Mouse (Mus musculus): ENCODE measurements at regions not wholly inside any gene's neighbourhood (a gene's known extent, or its start where the extent isn't known, plus 50 kb on each side); places are given as distances from the start of the nearest gene placed in this dataset.

GRCm38 (mm10) chr13:71733360-71733759 is 230.2 kb downstream of the Irx1 start:
- TF ChIP-seq CTCF (IDR thresholded peaks at IDR 0.05; ENCODE audit: borderline replicate concordance, extremely low read depth, insufficient read depth, insufficient read length): no peak
- TF ChIP-seq POLR2A (IDR thresholded peaks at IDR 0.05; ENCODE audit: borderline replicate concordance, extremely low read depth, insufficient read depth, insufficient read length, poor library complexity, severe bottlenecking): no peak
- DNase-seq (ENCODE audit: low read depth): no peak

- no peak for DNase-seq (ENCODE audit: low read depth)
- TF ChIP-seq CTCF (IDR thresholded peaks at IDR 0.05; ENCODE audit: borderline replicate concordance, extremely low read depth, insufficient read depth, insufficient read length) (no peak), POLR2A (IDR thresholded peaks at IDR 0.05; ENCODE audit: borderline replicate concordance, extremely low read depth, insufficient read depth, insufficient read length, poor library complexity, severe bottlenecking) (no peak)
Observed at GRCm38 (mm10) chr13:71732903-71733302, 230.6 kb downstream of the Irx1 start.

GRCm38 (mm10) chr13:71690069-71690817 is 273.3 kb downstream of the Irx1 start:
- DNase-seq (ENCODE audit: low read depth): peak; percentile 89
- TF ChIP-seq CTCF (IDR thresholded peaks at IDR 0.05; ENCODE audit: borderline replicate concordance, extremely low read depth, insufficient read depth, insufficient read length) (no peak), POLR2A (IDR thresholded peaks at IDR 0.05; ENCODE audit: borderline replicate concordance, extremely low read depth, insufficient read depth, insufficient read length, poor library complexity, severe bottlenecking) (no peak)

GRCm38 (mm10) chr13:71689187-71689586 is 274.3 kb downstream of the Irx1 start:
- DNase-seq (ENCODE audit: low read depth): no peak
- TF ChIP-seq POLR2A (IDR thresholded peaks at IDR 0.05; ENCODE audit: borderline replicate concordance, extremely low read depth, insufficient read depth, insufficient read length, poor library complexity, severe bottlenecking) (no peak), CTCF (IDR thresholded peaks at IDR 0.05; ENCODE audit: borderline replicate concordance, extremely low read depth, insufficient read depth, insufficient read length) (no peak)

- DNase-seq (ENCODE audit: low read depth): peak; percentile 79
- TF ChIP-seq POLR2A (IDR thresholded peaks at IDR 0.05; ENCODE audit: borderline replicate concordance, extremely low read depth, insufficient read depth, insufficient read length, poor library complexity, severe bottlenecking) (no peak), CTCF (IDR thresholded peaks at IDR 0.05; ENCODE audit: borderline replicate concordance, extremely low read depth, insufficient read depth, insufficient read length) (no peak)
Observed at GRCm38 (mm10) chr13:71676081-71676624, 287.4 kb downstream of the Irx1 start.

- TF ChIP-seq POLR2A (IDR thresholded peaks at IDR 0.05; ENCODE audit: borderline replicate concordance, extremely low read depth, insufficient read depth, insufficient read length, poor library complexity, severe bottlenecking): no peak
- no peak for TF ChIP-seq CTCF (IDR thresholded peaks at IDR 0.05; ENCODE audit: borderline replicate concordance, extremely low read depth, insufficient read depth, insufficient read length)
- no peak for DNase-seq (ENCODE audit: low read depth)
Observed at GRCm38 (mm10) chr13:71669956-71670739, 293.4 kb downstream of the Irx1 start.

- no peak for TF ChIP-seq POLR2A (IDR thresholded peaks at IDR 0.05; ENCODE audit: borderline replicate concordance, extremely low read depth, insufficient read depth, insufficient read length, poor library complexity, severe bottlenecking)
- TF ChIP-seq CTCF (IDR thresholded peaks at IDR 0.05; ENCODE audit: borderline replicate concordance, extremely low read depth, insufficient read depth, insufficient read length): no peak
- DNase-seq (ENCODE audit: low read depth): no peak
Observed at GRCm38 (mm10) chr13:71668256-71668655, 295.3 kb downstream of the Irx1 start.

- no peak for DNase-seq (ENCODE audit: low read depth)
- TF ChIP-seq CTCF (IDR thresholded peaks at IDR 0.05; ENCODE audit: borderline replicate concordance, extremely low read depth, insufficient read depth, insufficient read length) (no peak), POLR2A (IDR thresholded peaks at IDR 0.05; ENCODE audit: borderline replicate concordance, extremely low read depth, insufficient read depth, insufficient read length, poor library complexity, severe bottlenecking) (no peak)
Observed at GRCm38 (mm10) chr13:71665221-71665916, 298.2 kb downstream of the Irx1 start.

- no peak for DNase-seq (ENCODE audit: low read depth)
- TF ChIP-seq POLR2A (IDR thresholded peaks at IDR 0.05; ENCODE audit: borderline replicate concordance, extremely low read depth, insufficient read depth, insufficient read length, poor library complexity, severe bottlenecking) (no peak), CTCF (IDR thresholded peaks at IDR 0.05; ENCODE audit: borderline replicate concordance, extremely low read depth, insufficient read depth, insufficient read length) (no peak)
Observed at GRCm38 (mm10) chr13:71657898-71658297, 305.6 kb downstream of the Irx1 start.

- TF ChIP-seq POLR2A (IDR thresholded peaks at IDR 0.05; ENCODE audit: borderline replicate concordance, extremely low read depth, insufficient read depth, insufficient read length, poor library complexity, severe bottlenecking) (no peak), CTCF (IDR thresholded peaks at IDR 0.05; ENCODE audit: borderline replicate concordance, extremely low read depth, insufficient read depth, insufficient read length) (no peak)
- peak; percentile 51 for DNase-seq (ENCODE audit: low read depth)
Observed at GRCm38 (mm10) chr13:71653939-71654467, 309.5 kb downstream of the Irx1 start.
